Mouse (Mus musculus) R1 (cell line): ENCODE results near the gene Atp2b2.
"Not testable (repeated sequence)": the region's sequence is repeated elsewhere in the genome, so short reads cannot be mapped to it uniquely, and the experiment has no call there.

Source experiments
- DNase-seq: peaks from one replicate; pipeline ENCODE4 v3.0.0-alpha.2; 2018; ENCODE audit warnings: low read depth, low spot score

The Atp2b2 gene

DNA sequence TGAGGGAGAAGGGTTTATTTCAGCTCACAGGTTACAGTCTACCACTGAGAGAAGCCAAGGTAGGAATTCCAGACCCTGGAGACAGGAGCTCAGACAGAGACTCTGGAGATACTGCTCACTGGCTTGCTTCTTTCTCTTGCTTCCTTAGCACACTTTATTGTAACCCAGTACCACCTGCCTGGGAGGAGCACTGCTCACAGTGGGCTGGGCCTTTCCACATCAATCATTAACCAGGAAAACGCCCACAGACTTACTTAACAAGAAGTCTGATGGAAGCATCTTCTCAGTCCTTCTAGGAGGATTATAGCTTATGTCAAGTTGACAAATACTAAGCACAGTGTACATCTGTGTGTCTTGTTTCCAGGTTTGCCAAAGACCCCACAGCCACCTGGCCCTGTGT lies 327.6 kb downstream of the Atp2b2 start:
- DNase-seq, result peak; percentile 18

DNA sequence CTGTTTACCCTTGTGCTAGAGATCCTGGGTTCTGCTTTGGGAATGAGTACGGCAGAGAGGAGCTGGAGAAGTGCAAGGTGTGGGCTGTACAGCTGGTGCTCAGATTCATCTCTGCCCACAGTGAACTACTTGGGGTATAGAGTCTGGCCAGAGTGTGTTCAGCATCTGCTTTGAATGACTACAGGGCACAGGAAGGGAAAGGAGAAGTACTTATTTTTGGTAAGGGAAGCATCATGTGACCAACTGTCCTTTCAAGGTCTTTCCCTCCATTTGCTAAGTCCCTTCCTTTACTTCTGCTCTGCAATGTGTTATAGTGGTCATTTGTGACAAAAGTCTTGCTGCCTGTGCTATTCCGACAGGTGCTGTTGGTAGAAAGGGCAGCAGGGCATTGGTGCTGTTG lies 328.1 kb downstream of the Atp2b2 start:
- DNase-seq, result no peak

DNA sequence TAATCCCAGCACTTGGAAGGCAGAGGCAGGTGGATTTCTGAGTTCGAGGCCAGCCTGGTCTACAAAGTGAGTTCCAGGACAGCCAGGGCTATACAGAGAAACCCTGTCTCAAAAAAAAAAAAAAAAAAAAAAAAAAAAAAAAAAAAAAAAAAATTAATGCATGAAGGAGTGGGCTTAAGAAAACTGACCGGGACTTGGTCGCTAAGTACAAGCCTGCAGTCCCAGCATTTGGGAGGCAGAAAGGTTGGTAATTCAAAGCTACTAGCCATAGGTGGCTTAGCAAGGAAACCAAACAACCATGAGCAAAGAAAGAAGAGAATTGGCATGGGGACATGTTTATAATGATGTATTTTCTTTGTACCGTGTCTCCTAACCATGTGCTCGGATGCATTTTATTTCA lies 329.0 kb downstream of the Atp2b2 start:
- DNase-seq, result not testable (repeated sequence)

DNA sequence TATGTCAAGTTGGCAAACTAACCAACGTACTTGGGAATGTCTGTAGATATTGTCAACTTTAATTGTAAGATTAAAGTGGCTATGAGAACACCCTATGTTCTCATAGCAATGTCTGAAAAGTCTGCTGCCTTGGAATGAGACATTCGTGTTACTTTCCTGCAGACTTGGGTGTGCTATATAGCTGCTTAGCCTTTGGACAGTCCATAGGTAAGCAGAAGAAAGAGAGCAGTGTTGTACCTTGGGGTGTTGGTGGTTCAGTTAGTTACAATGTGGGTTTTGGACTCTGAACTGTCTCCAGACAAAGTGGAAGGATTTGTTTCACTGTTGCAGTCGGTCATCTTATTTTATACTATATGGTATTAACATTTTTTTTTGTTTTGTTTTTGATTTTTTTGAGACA lies 329.7 kb downstream of the Atp2b2 start:
- DNase-seq, result no peak

DNA sequence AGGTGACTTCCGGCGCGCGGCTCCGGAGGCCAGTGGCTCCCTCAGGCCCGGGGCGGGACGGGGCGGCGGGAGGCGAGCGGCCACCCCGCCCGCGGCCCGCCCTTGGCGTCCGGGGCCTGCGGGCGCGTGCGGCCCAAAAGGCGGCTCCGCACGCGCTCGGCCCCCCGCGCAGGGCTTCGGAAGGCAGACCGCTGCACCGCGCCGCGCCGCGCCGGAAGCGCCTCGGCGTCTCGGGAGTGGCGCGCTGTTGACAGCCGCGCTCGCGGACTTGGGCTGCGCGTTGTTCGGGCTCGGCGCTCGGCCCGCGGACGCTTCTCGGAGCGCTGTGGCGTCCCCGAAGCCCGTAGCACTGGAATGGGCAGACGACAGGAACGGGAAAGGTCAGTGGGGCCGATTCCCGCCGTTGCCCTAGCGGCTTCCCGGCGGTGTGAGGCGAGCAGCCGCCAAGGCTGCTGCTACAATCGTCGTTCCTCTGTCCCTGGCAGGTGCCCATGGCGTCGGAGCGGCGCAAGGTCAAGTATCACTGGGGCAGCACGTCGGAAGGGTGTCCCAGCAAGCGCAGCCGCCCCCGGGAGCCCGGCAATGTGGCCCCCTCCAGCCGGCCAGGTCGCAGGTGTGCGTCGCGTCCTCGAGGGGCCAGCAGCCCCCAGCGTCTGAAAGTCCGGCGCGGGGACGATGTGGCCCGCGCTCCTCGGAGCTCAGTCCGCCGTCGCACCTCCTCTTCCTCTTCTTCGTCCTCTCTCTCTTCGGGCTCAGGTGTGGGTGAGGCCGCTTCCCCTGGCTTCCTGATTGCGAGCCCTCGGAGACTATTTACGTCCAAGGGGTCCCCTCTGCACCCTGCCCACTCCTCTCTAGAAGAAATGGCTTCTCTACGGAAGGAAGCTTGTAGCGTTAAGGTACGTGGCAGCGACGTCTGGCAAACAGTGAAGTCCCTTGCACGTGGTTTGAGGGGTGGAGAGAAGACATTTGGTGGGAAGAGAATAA lies 344.9 kb downstream of the Atp2b2 start:
- DNase-seq, result peak; percentile 57

DNA sequence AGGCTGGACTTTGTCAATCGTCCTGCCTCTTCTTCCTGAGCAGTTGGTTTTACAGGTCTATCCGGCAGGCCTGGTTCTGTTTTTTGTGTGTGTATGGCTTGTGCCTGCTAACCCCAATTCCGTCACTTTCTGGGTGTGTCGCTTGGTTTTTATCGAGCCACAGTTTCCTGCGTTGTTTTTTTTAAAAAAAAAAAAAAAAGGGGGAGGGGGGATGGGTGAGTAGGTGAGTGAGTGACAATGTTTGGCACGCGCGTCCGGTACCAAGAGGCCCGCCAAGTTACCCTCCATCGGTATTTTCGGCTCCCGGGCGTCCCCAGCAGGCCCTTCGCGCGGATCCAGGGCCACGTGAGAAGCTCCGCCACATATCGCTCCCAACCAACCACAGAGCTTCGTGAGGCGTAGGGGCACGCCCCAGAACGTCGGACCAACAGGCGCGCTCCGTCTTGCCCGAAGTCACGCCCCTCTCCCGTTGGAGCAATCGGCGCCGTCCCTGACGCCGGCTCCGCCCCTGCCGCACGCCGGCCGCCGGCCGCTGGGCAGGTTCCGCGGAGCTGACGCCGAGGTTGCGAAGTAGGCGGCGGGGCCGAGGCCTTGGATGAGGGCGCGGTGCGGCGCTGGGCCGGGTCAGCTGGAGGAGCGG lies 345.7 kb downstream of the Atp2b2 start, which contains the start of gene Tatdn2:
Tatdn2 (plus strand) TSS at position 469 of the 640 bp plus-strand sequence.
- DNase-seq, result peak; percentile 98

DNA sequence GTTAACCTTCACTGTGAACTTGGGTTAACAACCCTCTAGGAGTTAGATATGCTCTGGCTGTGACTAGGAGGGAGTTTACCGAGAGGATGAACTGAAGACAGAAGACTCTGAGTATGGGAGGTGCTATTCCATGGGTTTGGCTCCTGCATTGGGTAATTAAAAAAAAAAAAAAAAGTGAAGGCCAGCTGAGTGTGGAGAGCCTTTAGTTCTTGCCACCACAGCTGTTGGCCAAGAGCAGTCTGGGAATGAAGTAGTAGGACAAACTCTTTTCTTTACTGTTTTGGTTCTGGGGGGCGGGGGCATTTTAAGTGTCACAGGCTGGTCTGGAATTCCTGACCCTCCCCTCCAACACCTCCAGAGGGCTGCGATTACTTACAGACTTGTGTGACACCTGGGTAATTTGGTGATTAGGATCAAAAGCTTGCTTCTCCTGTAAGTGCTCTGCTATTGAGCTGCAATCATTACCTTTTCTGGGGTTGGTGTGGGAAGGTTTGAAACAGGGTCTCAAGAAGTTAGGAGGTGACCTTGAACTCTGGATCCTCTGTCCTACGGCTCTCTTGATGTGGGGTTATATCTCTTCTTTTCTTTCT lies 346.6 kb downstream of the Atp2b2 start:
- DNase-seq, result peak; percentile 61

DNA sequence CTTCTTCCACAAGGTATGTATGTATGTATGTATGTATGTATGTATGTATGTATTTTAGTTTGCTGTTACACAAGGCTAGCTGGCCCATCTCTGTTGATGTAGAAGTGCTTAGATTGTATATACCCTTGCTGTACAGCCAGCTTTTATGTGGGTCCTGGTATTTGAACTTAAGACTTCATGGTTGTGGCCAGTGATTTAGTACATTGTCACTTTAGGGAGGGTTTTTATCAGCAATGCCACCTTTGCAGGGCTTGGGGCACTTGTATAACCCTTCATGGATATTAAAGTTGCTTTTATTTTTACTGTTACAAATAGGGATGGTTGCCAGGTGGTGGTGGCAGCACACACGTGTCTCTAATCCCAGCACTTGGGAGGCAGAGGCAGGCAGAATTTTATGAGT lies 347.2 kb downstream of the Atp2b2 start:
- DNase-seq, result no peak
